Mouse (Mus musculus) thymus, adult 2 months (tissue): ENCODE measurements around the gene Lypla2.

Source experiments
- CTCF ChIP-seq: fragments of 200-500 bp; IDR thresholded peaks from 2 replicates; pipeline ENCODE4 v1.5.1; 2012; ENCODE audit warnings: mild to moderate bottlenecking, control low read depth, low read length, moderate library complexity, borderline replicate concordance; ENCODE audit not compliant: control insufficient read depth, poor library complexity, insufficient read depth; ENCODE audit errors: extremely low read depth
- POLR2A ChIP-seq: fragments of 200-500 bp; IDR thresholded peaks from 2 replicates; pipeline ENCODE4 v1.6.1; 2012; ENCODE audit warnings: mild to moderate bottlenecking, low read length, control low read depth, moderate library complexity; ENCODE audit not compliant: control insufficient read depth, poor library complexity, insufficient read depth; ENCODE audit errors: extremely low read depth

- TF ChIP-seq CTCF (no peak), POLR2A (no peak)
Measured at GRCm38 (mm10) chr4:135972911-135973811, 735 bp upstream of the Lypla2 start.
